Mouse (Mus musculus) embryonic facial prominence, embryonic 12.5 days (tissue): ENCODE results near the gene Dyrk2. TPM values are rescaled to one million over a fixed set of nuclear protein-coding genes. Genes with fewer than 3 reads are reported as not detected.

Source experiments
- ATAC-seq: fragments of 200-750 bp; cut with Nextera tagmentation; 2 replicates; pipeline ENCODE4 v1.8.0; 2017; ENCODE audit not compliant: insufficient number of reproducible peaks, insufficient read depth, low FRiP score, low TSS enrichment
- H3K27ac ChIP-seq: fragments of 300-500 bp; sonication (generic); 2 replicates; pipeline ENCODE4 v1.5.1; 2016; ENCODE audit warnings: mild to moderate bottlenecking
- H3K27me3 ChIP-seq: fragments of 300-500 bp; sonication (generic); 2 replicates; pipeline ENCODE4 v1.6.1; 2016; ENCODE audit warnings: mild to moderate bottlenecking, moderate library complexity
- H3K36me3 ChIP-seq: fragments of 300-500 bp; sonication (generic); 2 replicates; pipeline ENCODE4 v1.6.1; 2016; ENCODE audit warnings: mild to moderate bottlenecking
- H3K4me1 ChIP-seq: fragments of 300-500 bp; sonication (generic); 2 replicates; pipeline ENCODE4 v1.6.1; 2016
- H3K4me2 ChIP-seq: fragments of 300-500 bp; sonication (generic); replicated peaks from 2 replicates; pipeline ENCODE4 v1.6.1; 2016; ENCODE audit warnings: mild to moderate bottlenecking, moderate library complexity
- H3K4me3 ChIP-seq: fragments of 300-500 bp; sonication (generic); 2 replicates; pipeline ENCODE4 v1.5.1; 2016; ENCODE audit warnings: mild to moderate bottlenecking
- H3K9ac ChIP-seq: fragments of 300-500 bp; sonication (generic); 2 replicates; pipeline ENCODE4 v1.6.1; 2016; ENCODE audit warnings: mild to moderate bottlenecking, moderate library complexity
- H3K9me3 ChIP-seq: fragments of 300-500 bp; sonication (generic); 2 replicates; pipeline ENCODE4 v1.6.1; 2016; ENCODE audit warnings: mild to moderate bottlenecking, moderate library complexity
- WGBS: fragments of 180-500 bp; shearing (Covaris S2); methylation state at CpG from one replicate; pipeline ENCODE4 v1.1.7; 2016; 5-methylcytosine and 5-hydroxymethylcytosine counted together
- polyA plus RNA-seq: library from polyadenylated mRNA; unstranded; fragments of >200 nt; fragmentation: Nextera tagmentation; extraction: Ambion mirVana; gene quantifications from 2 replicates; pipeline ENCODE4 v1.2.1, GENCODE M21; 2016

Gene Dyrk2
- polyA plus RNA-seq, 1 experiment from 2014 or later = 11.7 TPM

DNA sequence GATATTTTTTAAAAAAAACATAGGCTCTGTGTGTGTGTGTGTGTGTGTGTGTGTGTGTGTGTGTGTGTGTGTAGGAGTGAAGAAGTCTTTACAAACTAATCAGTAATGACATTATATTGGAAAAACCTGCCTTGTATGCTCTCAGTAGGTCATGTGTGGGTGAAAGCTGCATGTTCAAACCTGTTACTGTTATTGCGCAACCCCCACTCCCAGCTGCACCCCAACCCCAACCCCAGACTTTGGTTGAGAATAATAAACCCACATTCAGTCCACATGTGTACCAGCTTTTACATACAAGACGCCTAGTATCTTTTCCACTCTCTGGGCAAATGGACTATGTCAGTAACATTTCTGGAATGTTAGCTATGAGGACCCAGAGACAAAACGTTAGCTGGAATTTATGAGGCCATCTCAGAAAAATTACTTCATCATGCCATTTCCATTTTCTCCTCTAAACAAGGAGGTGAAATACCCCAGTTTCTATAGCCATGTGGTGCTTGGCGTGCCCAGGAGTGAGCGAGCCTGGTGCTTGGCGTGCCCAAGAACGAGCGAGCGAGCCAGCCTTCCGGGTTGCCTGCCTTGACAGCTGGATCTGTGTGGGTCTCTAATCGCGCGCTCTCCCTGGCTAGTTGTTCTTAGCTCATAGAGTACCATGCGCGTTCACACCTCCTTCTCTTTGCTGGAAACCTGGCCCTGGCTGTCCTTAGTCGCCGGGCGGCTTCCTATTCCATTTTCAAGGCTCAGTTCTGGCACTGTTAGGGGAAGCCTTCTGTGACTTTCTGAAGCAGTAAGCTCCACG, 30.5 kb downstream of the Dyrk2 start:
- no peaks in the 10 kb centered on the region for H3K9me3 ChIP-seq
- no peak overlapping the region for H3K9ac ChIP-seq
- no peaks in the 10 kb centered on the region for H3K4me1 ChIP-seq
- no peak overlapping the region for H3K27ac ChIP-seq
- H3K4me3 ChIP-seq = no peak overlapping the region
- no peak overlapping the region for H3K4me2 ChIP-seq
- WGBS = 81% methylated on average over 19 of the region's 19 CpGs
- no peak for ATAC-seq
- no peaks in the 10 kb centered on the region for H3K27me3 ChIP-seq
- no peaks in the 10 kb centered on the region for H3K36me3 ChIP-seq

DNA sequence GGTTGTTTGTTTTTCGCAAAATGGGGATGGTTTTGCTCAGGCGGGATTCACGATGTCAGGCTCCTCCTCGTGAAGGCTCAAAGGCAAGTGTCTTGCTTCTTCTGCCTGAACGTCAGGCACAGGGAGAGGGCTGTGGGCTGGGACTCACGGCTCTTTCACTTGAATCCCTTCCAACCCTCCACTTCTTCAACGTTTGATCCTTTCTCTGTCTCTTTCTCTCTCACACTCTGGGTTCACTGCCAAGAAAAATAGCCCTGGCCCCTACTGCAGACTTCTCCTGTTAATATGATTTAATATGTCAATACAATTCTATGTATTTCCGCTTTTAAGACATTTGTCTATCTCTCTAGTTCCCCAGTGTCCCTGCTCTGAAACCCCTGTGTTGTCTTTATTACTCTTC, 32.4 kb downstream of the Dyrk2 start:
- no peaks in the 10 kb centered on the region for H3K36me3 ChIP-seq
- no peak overlapping the region for H3K4me3 ChIP-seq
- H3K27ac ChIP-seq = no peak overlapping the region
- H3K4me1 ChIP-seq = no peaks in the 10 kb centered on the region
- no peaks in the 10 kb centered on the region for H3K27me3 ChIP-seq
- no peak for ATAC-seq
- H3K9ac ChIP-seq = no peak overlapping the region
- no peaks in the 10 kb centered on the region for H3K9me3 ChIP-seq
- H3K4me2 ChIP-seq = no peak overlapping the region
- 66% methylated on average over 8 of the region's 8 CpGs for WGBS

DNA sequence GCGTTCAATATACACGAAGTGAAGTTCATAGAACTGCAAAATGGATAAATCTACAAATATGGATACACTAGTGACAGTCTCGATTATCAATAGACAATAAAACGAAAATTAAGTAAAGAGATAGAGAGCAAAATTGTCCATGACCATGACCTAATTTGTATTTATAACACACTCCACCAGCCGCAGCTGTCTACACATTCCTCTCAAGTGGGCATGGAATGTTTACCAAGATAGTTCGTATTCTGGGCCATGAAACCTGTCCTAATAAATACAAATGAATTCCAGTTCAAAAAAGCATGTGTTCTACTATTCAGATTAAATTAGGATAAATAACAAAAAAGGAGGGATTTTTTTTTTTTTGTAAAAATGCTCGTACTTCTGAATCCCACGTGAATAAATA, 38.8 kb downstream of the Dyrk2 start:
- Histone ChIP-seq H3K27me3 (no peaks in the 10 kb centered on the region), H3K27ac (no peak overlapping the region), H3K36me3 (no peaks in the 10 kb centered on the region), H3K4me1 (no peaks in the 10 kb centered on the region), H3K4me2 (no peak overlapping the region), H3K9me3 (no peaks in the 10 kb centered on the region), H3K9ac (no peak overlapping the region), H3K4me3 (no peak overlapping the region)
- no peak for ATAC-seq
- WGBS = 78% methylated on average over 8 of the region's 8 CpGs

DNA sequence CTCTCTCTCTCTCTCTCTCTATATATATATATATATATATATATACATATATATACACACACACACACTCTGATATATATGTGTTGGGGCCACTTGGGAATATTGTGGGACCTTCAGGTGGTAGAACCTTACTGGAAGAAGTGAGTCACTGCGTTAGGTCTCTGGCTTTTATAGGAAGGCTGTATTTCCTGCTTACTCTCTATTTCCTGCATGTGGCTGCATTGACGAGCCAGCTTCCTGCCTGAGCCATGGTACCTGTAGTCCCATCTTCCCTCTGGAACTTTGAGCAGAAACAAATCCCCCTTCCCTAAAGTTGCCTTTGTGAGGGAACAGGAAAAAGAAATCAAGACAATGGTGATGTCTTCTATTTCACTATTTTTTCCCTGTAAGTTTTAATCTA, 40.4 kb downstream of the Dyrk2 start:
- no peak overlapping the region for H3K4me2 ChIP-seq
- H3K9me3 ChIP-seq = no peaks in the 10 kb centered on the region
- H3K27me3 ChIP-seq = no peaks in the 10 kb centered on the region
- WGBS = 73% methylated on average over 2 of the region's 2 CpGs
- H3K27ac ChIP-seq = no peak overlapping the region
- no peaks in the 10 kb centered on the region for H3K36me3 ChIP-seq
- H3K4me1 ChIP-seq = no peaks in the 10 kb centered on the region
- no peak overlapping the region for H3K4me3 ChIP-seq
- no peak for ATAC-seq
- H3K9ac ChIP-seq = no peak overlapping the region

DNA sequence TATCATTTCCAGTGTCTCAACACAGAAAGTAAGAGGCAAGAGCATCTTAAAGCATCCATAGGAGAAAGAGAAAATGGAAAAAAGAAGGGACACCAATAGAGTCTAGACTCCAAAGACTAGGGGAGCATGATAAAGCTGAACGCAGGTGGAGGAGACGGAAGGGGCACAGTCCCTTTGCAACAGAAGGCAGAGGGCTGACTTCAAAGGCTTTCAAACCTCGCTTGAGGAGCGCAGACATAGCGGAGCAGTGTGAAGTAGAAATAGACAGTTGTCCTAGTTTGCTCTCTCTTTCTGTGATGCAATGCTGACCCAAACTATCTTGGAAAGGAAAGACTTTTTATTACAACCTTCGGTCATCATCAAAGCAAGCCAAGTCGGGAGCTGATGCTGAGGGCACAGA, 42.9 kb downstream of the Dyrk2 start:
- H3K27me3 ChIP-seq = no peaks in the 10 kb centered on the region
- H3K9ac ChIP-seq = no peak overlapping the region
- no peaks in the 10 kb centered on the region for H3K9me3 ChIP-seq
- no peak for ATAC-seq
- no peak overlapping the region for H3K4me2 ChIP-seq
- no peaks in the 10 kb centered on the region for H3K36me3 ChIP-seq
- no peaks in the 10 kb centered on the region for H3K4me1 ChIP-seq
- 91% methylated on average over 7 of the region's 7 CpGs for WGBS
- no peak overlapping the region for H3K27ac ChIP-seq
- no peak overlapping the region for H3K4me3 ChIP-seq

DNA sequence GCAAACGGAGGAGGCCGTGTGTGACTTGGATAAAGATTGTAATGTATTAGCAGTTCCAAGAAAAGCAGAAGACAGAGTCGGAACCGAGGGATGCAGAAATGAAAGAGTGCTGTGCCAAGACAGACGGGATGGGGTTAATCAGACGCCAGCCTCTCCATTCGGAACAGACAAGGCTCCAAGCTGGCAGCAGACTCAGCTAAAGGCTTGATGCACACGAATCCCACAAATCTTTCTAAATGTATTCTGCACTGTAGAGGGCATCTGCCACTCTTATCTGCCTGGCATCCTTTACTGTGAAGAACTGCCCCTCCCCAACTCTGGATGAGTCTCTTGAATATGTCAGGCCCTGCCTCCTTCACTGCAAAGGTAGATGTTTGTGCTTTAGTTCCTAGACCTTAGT, 45.2 kb downstream of the Dyrk2 start:
- Histone ChIP-seq H3K4me2 (no peak overlapping the region), H3K9ac (no peak overlapping the region), H3K27ac (no peak overlapping the region), H3K9me3 (no peaks in the 10 kb centered on the region), H3K4me1 (peaks cover 4% of the 10 kb centered on the region; the same call in 1 of the 2 replicates), H3K4me3 (no peak overlapping the region), H3K36me3 (no peaks in the 10 kb centered on the region), H3K27me3 (no peaks in the 10 kb centered on the region)
- 79% methylated on average over 8 of the region's 8 CpGs for WGBS
- ATAC-seq = no peak

DNA sequence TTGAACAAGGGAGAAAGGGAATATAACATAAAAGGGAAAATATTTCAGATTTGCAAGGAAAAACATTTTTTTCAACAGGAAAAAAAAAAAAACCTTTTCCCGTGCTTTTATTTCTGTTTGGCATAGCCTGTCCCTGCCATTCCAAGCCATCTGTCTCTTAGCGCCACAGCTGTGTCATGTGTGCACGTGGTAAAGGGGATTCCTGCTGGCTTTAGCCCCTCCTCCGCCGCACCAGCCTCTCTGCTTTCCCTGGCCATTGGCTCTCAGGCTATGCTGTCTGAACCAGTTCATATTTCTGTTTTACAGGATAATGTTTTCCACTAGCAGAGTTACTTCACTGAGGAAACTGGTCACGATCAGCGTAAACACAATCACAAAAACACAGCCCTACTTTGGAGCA, 49.1 kb downstream of the Dyrk2 start:
- no peaks in the 10 kb centered on the region for H3K9me3 ChIP-seq
- no peak overlapping the region for H3K4me3 ChIP-seq
- WGBS = 41% methylated on average over 7 of the region's 7 CpGs
- no peak overlapping the region for H3K27ac ChIP-seq
- H3K27me3 ChIP-seq = no peaks in the 10 kb centered on the region
- ATAC-seq = no peak
- H3K36me3 ChIP-seq = no peaks in the 10 kb centered on the region
- no peak overlapping the region for H3K4me2 ChIP-seq
- H3K9ac ChIP-seq = no peak overlapping the region
- H3K4me1 ChIP-seq = peaks cover 4% of the 10 kb centered on the region; the same call in 1 of the 2 replicates

DNA sequence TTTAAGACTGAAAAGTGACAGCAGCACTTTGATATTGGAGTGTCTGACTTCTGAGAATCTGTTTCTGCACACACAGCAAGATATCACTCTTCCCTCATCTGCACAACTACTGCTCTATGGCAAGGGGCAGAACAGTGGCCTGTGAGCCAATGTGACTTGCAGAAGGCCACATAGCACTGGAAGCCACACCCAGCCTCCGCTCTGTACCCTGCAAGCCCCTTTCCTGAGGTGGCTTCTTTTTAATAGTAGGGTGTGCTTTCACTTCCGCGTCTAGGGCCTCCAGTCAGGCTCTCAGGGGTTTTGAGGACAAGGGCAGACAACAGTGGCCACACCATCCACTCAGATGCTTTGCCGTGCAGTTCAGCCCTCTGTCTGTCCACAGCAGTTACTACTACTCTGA, 50.2 kb downstream of the Dyrk2 start:
- no peak for ATAC-seq

DNA sequence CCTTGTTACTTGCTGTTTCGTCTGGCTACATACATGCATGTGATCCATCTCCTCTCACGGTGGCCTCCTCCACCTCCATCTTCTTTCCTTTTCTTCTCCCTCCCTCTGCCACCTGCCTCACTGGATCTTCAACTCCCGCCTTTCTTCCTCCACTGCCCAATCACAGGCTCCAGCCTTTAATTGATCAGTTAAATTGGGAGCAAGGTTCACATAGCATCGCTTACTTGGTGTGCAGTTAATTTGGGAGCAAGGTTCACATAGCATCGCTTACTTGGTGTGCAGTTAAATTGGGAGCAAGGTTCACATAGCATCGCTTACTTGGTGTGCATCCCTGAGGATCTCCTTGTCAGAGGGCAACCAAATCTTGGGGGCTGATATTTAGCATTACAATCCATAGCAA, 52.9 kb downstream of the Dyrk2 start:
- Histone ChIP-seq H3K4me2 (no peak overlapping the region), H3K9ac (no peak overlapping the region), H3K4me1 (peaks cover 7% of the 10 kb centered on the region; the same call in 1 of the 2 replicates), H3K36me3 (no peaks in the 10 kb centered on the region), H3K4me3 (no peak overlapping the region), H3K27ac (no peak overlapping the region), H3K9me3 (no peaks in the 10 kb centered on the region), H3K27me3 (no peaks in the 10 kb centered on the region)
- no peak for ATAC-seq
- 82% methylated on average over 6 of the region's 6 CpGs for WGBS

More for the DNA sequence above, 50.2 kb downstream of the Dyrk2 start:
- no peak overlapping the region for H3K9ac ChIP-seq
- peaks cover 4% of the 10 kb centered on the region; the same call in 1 of the 2 replicates for H3K4me1 ChIP-seq
- H3K27ac ChIP-seq = no peak overlapping the region
- H3K4me3 ChIP-seq = no peak overlapping the region
- H3K4me2 ChIP-seq = no peak overlapping the region
- no peaks in the 10 kb centered on the region for H3K27me3 ChIP-seq
- 86% methylated on average over 4 of the region's 4 CpGs for WGBS
- no peaks in the 10 kb centered on the region for H3K9me3 ChIP-seq
- no peaks in the 10 kb centered on the region for H3K36me3 ChIP-seq

DNA sequence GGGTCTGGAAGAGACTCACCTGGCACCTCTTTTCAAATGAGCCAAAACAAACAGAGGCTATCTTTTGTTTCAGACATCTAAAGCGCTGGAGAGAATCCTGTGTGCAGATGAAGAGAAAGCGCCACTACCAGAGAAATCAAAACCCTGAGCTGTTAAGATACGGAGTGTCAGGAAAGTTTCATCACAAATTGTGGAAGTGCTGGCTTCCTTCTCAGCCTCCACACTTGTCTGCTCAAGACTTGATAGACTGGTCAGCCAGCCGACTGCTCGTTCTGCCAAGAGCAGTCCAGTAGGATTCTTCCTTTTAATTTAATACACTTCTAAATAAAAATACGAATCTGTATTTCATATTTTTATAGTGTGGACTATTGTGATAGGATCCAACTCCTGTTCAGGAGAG, 58.1 kb downstream of the Dyrk2 start:
- WGBS = 75% methylated on average over 6 of the region's 6 CpGs

DNA sequence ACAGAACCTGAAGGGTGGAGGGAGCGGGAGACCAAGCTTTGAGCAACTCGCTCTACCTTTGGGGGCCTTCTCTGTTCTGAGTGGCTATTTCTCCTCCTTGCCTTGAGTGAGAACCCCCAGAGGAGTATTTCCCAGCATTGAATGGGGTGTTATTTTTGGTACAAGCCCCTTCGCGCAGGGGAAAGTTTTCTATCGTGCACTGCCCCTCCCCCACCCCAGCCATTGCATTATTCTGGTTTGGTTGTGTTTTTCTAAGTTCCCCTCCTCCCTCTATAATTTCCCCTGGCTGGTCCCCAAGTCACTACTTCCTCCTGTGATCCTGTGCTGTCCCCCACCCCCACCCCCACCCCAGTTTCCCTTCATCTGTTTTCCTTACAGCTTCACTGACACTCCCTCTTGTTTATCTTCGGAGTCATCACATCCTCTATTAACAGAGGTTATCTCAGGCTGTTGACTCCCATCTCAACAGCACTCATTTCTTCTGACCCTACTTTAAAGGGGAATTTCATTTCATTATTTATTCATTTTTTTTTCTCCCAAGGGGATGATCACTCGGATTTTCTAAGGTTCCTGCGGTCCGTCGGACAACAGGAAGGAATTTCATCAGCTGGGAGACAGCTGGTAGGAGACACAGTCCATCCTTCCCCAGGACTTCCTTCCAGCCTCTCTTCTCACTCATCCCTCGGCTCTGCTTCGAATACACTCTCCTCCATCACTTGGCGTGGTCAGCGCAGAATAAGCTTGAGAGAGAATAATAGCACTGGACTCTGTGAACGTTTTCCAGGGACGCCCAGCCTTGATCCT, 58.9 kb downstream of the Dyrk2 start:
- no peak overlapping the region for H3K9ac ChIP-seq
- ATAC-seq = no peak
- no peak overlapping the region for H3K4me2 ChIP-seq
- H3K36me3 ChIP-seq = no peaks in the 10 kb centered on the region
- WGBS = 61% methylated on average over 16 of the region's 16 CpGs
- H3K27me3 ChIP-seq = no peaks in the 10 kb centered on the region
- H3K9me3 ChIP-seq = no peaks in the 10 kb centered on the region
- no peak overlapping the region for H3K27ac ChIP-seq
- 0 out of 2 replicates have a peak, but pooled peaks cover 10% of the 10 kb centered on the region for H3K4me1 ChIP-seq
- no peak overlapping the region for H3K4me3 ChIP-seq

More for the DNA sequence above, 58.1 kb downstream of the Dyrk2 start:
- no peak overlapping the region for H3K4me3 ChIP-seq
- H3K27ac ChIP-seq = no peak overlapping the region
- H3K4me2 ChIP-seq = no peak overlapping the region
- 0 out of 2 replicates have a peak, but pooled peaks cover 10% of the 10 kb centered on the region for H3K4me1 ChIP-seq
- no peaks in the 10 kb centered on the region for H3K36me3 ChIP-seq
- no peak for ATAC-seq
- H3K27me3 ChIP-seq = no peaks in the 10 kb centered on the region
- no peak overlapping the region for H3K9ac ChIP-seq
- no peaks in the 10 kb centered on the region for H3K9me3 ChIP-seq
